Mouse (Mus musculus): ENCODE data around the gene Ptgfrn. TPM values are rescaled to one million over a fixed set of nuclear protein-coding genes. Genes with fewer than 3 reads are reported as not detected.
A peak's percentile ranks its signal among the peaks of the same experiment; 100 is the strongest.

Ptgfrn gene
- polyA plus RNA-seq, 1 experiment, result 81.5 TPM

GRCm38 (mm10) chr3:101108848-101109247, 1.2 kb downstream of the Ptgfrn start:
- H3K4me1 ChIP-seq (ENCODE audit: control insufficient read depth, insufficient read depth, low read length), result peaks cover 17% of the 10 kb centered on the region
- WGBS, result 33% methylated on average over 5 of the region's 5 CpGs

GRCm38 (mm10) chr3:101108282-101108681, 1.8 kb downstream of the Ptgfrn start:
- Histone ChIP-seq H3K4me3 (replicated peaks; ENCODE audit: extremely low read depth, low read depth, low read length) (peak overlapping the region; percentile 19), H3K4me1 (ENCODE audit: control insufficient read depth, insufficient read depth, low read length) (peaks cover 23% of the 10 kb centered on the region)
- TF ChIP-seq POLR2A (IDR thresholded peaks at IDR 0.05; ENCODE audit: borderline replicate concordance, extremely low read depth, low read depth, low read length), result no peak
- TF ChIP-seq CTCF (IDR thresholded peaks at IDR 0.05; ENCODE audit: insufficient read depth, low read length), result no peak
- no peak for DNase-seq
- WGBS, result 35% methylated on average over 3 of the region's 3 CpGs

More at GRCm38 (mm10) chr3:101108848-101109247, 1.2 kb downstream of the Ptgfrn start:
- DNase-seq, result no peak
- H3K4me3 ChIP-seq (replicated peaks; ENCODE audit: extremely low read depth, low read depth, low read length), result peak overlapping the region; percentile 59
- TF ChIP-seq CTCF (IDR thresholded peaks at IDR 0.05; ENCODE audit: insufficient read depth, low read length), result no peak
- no peak for TF ChIP-seq POLR2A (IDR thresholded peaks at IDR 0.05; ENCODE audit: borderline replicate concordance, extremely low read depth, low read depth, low read length)

- Histone ChIP-seq H3K4me1 (ENCODE audit: control insufficient read depth, insufficient read depth, low read length) (peaks cover 28% of the 10 kb centered on the region), H3K4me3 (replicated peaks; ENCODE audit: extremely low read depth, low read depth, low read length) (no peak overlapping the region)
- WGBS, result 52% methylated on average over 3 of the region's 3 CpGs
- TF ChIP-seq POLR2A (IDR thresholded peaks at IDR 0.05; ENCODE audit: borderline replicate concordance, extremely low read depth, low read depth, low read length) (no peak), CTCF (IDR thresholded peaks at IDR 0.05; ENCODE audit: insufficient read depth, low read length) (no peak)
- no peak for DNase-seq
These were observed 3.8 kb downstream of the Ptgfrn start for GRCm38 (mm10) chr3:101106326-101106725.

- WGBS, result 69% methylated on average over 11 of the region's 11 CpGs
- TF ChIP-seq POLR2A (IDR thresholded peaks at IDR 0.05; ENCODE audit: borderline replicate concordance, extremely low read depth, low read depth, low read length) (no peak), CTCF (IDR thresholded peaks at IDR 0.05; ENCODE audit: insufficient read depth, low read length) (no peak)
- H3K4me3 ChIP-seq (replicated peaks; ENCODE audit: extremely low read depth, low read depth, low read length), result no peak overlapping the region
- H3K4me1 ChIP-seq (ENCODE audit: control insufficient read depth, insufficient read depth, low read length), result peaks cover 26% of the 10 kb centered on the region
- no peak for DNase-seq
These were observed 4.6 kb downstream of the Ptgfrn start for GRCm38 (mm10) chr3:101105486-101105885.

GRCm38 (mm10) chr3:101104883-101105282, 5.2 kb downstream of the Ptgfrn start:
- H3K4me1 ChIP-seq (ENCODE audit: control insufficient read depth, insufficient read depth, low read length), result peaks cover 30% of the 10 kb centered on the region
- DNase-seq, result no peak
- H3K4me3 ChIP-seq (replicated peaks; ENCODE audit: extremely low read depth, low read depth, low read length), result no peak overlapping the region
- TF ChIP-seq POLR2A (IDR thresholded peaks at IDR 0.05; ENCODE audit: borderline replicate concordance, extremely low read depth, low read depth, low read length) (no peak), CTCF (IDR thresholded peaks at IDR 0.05; ENCODE audit: insufficient read depth, low read length) (no peak)
- 74% methylated on average over 9 of the region's 9 CpGs for WGBS

- no peak overlapping the region for H3K4me3 ChIP-seq (replicated peaks; ENCODE audit: extremely low read depth, low read depth, low read length)
- DNase-seq, result no peak
- 63% methylated on average over 9 of the region's 9 CpGs for WGBS
- peaks cover 40% of the 10 kb centered on the region for H3K4me1 ChIP-seq (ENCODE audit: control insufficient read depth, insufficient read depth, low read length)
- TF ChIP-seq CTCF (IDR thresholded peaks at IDR 0.05; ENCODE audit: insufficient read depth, low read length), result no peak
- no peak for TF ChIP-seq POLR2A (IDR thresholded peaks at IDR 0.05; ENCODE audit: borderline replicate concordance, extremely low read depth, low read depth, low read length)
These were observed 6.3 kb downstream of the Ptgfrn start for GRCm38 (mm10) chr3:101103770-101104169.

- Histone ChIP-seq H3K4me1 (ENCODE audit: control insufficient read depth, insufficient read depth, low read length) (peaks cover 52% of the 10 kb centered on the region), H3K4me3 (replicated peaks; ENCODE audit: extremely low read depth, low read depth, low read length) (no peak overlapping the region)
- DNase-seq, result no peak
- TF ChIP-seq CTCF (IDR thresholded peaks at IDR 0.05; ENCODE audit: insufficient read depth, low read length), result no peak
- no peak for TF ChIP-seq POLR2A (IDR thresholded peaks at IDR 0.05; ENCODE audit: borderline replicate concordance, extremely low read depth, low read depth, low read length)
- WGBS, result 78% methylated on average over 7 of the region's 7 CpGs
These were observed 8.0 kb downstream of the Ptgfrn start for GRCm38 (mm10) chr3:101102106-101102505.

GRCm38 (mm10) chr3:101101184-101101583, 8.9 kb downstream of the Ptgfrn start:
- no peak for DNase-seq
- WGBS, result 76% methylated on average over 7 of the region's 7 CpGs
- Histone ChIP-seq H3K4me1 (ENCODE audit: control insufficient read depth, insufficient read depth, low read length) (peaks cover 53% of the 10 kb centered on the region), H3K4me3 (replicated peaks; ENCODE audit: extremely low read depth, low read depth, low read length) (no peak overlapping the region)
- no peak for TF ChIP-seq CTCF (IDR thresholded peaks at IDR 0.05; ENCODE audit: insufficient read depth, low read length)
- TF ChIP-seq POLR2A (IDR thresholded peaks at IDR 0.05; ENCODE audit: borderline replicate concordance, extremely low read depth, low read depth, low read length), result no peak

- no peak overlapping the region for H3K4me3 ChIP-seq (replicated peaks; ENCODE audit: extremely low read depth, low read depth, low read length)
- TF ChIP-seq CTCF (IDR thresholded peaks at IDR 0.05; ENCODE audit: insufficient read depth, low read length) (no peak), POLR2A (IDR thresholded peaks at IDR 0.05; ENCODE audit: borderline replicate concordance, extremely low read depth, low read depth, low read length) (no peak)
- peaks cover 48% of the 10 kb centered on the region for H3K4me1 ChIP-seq (ENCODE audit: control insufficient read depth, insufficient read depth, low read length)
- no peak for DNase-seq
- WGBS, result 42% methylated on average over 9 of the region's 9 CpGs
These were observed 10.2 kb downstream of the Ptgfrn start for GRCm38 (mm10) chr3:101099701-101100357.

GRCm38 (mm10) chr3:101098073-101098472, 12.0 kb downstream of the Ptgfrn start:
- DNase-seq, result no peak
- WGBS, result 35% methylated on average over 4 of the region's 4 CpGs
- H3K4me1 ChIP-seq (ENCODE audit: control insufficient read depth, insufficient read depth, low read length), result peaks cover 39% of the 10 kb centered on the region
- H3K4me3 ChIP-seq (replicated peaks; ENCODE audit: extremely low read depth, low read depth, low read length), result no peak overlapping the region
- TF ChIP-seq POLR2A (IDR thresholded peaks at IDR 0.05; ENCODE audit: borderline replicate concordance, extremely low read depth, low read depth, low read length) (no peak), CTCF (IDR thresholded peaks at IDR 0.05; ENCODE audit: insufficient read depth, low read length) (peak; percentile 32; the same call in 1 of the 2 replicates)

Measured in lung, adult 2 months (tissue).